Mouse (Mus musculus): ENCODE measurements around the gene Cfap58. TPM values are rescaled to one million over a fixed set of nuclear protein-coding genes. Genes with fewer than 3 reads are reported as not detected.

Cfap58 gene
- polyA plus RNA-seq, 1 experiment, result 0.03 TPM

GRCm38 (mm10) chr19:47978109-47978701, 40.7 kb downstream of the Cfap58 start:
- WGBS, result 82% methylated on average over 15 of the region's 15 CpGs

GRCm38 (mm10) chr19:47979446-47979845, 42.0 kb downstream of the Cfap58 start:
- peaks cover 3% of the 10 kb centered on the region; the same call in 1 of the 2 replicates for H3K4me1 ChIP-seq (replicated peaks; ENCODE audit: control insufficient read depth, insufficient read depth, low read length)
- TF ChIP-seq POLR2A (IDR thresholded peaks at IDR 0.05; ENCODE audit: control insufficient read depth, extremely low read depth, insufficient read depth, low read length, poor library complexity) (no peak), CTCF (IDR thresholded peaks at IDR 0.05; ENCODE audit: borderline replicate concordance, control insufficient read depth, extremely low read depth, insufficient read depth, low read length, poor library complexity) (no peak)
- H3K27me3 ChIP-seq (ENCODE audit: control insufficient read depth, insufficient read depth, low read length), result no peaks in the 10 kb centered on the region
- WGBS, result 47% methylated on average over 6 of the region's 6 CpGs
- H3K27ac ChIP-seq (ENCODE audit: control insufficient read depth, insufficient read depth, low read length), result no peak overlapping the region
- DNase-seq, result no peak
- H3K4me3 ChIP-seq (ENCODE audit: control insufficient read depth, insufficient read depth, low read length), result no peak overlapping the region
- H3K36me3 ChIP-seq (ENCODE audit: control insufficient read depth, insufficient read depth, low read length), result no peaks in the 10 kb centered on the region

More at GRCm38 (mm10) chr19:47978109-47978701, 40.7 kb downstream of the Cfap58 start:
- no peak for TF ChIP-seq POLR2A (IDR thresholded peaks at IDR 0.05; ENCODE audit: control insufficient read depth, extremely low read depth, insufficient read depth, low read length, poor library complexity)
- Histone ChIP-seq H3K4me1 (replicated peaks; ENCODE audit: control insufficient read depth, insufficient read depth, low read length) (peaks cover 3% of the 10 kb centered on the region; the same call in 1 of the 2 replicates), H3K4me3 (ENCODE audit: control insufficient read depth, insufficient read depth, low read length) (no peak overlapping the region), H3K27me3 (ENCODE audit: control insufficient read depth, insufficient read depth, low read length) (no peaks in the 10 kb centered on the region), H3K36me3 (ENCODE audit: control insufficient read depth, insufficient read depth, low read length) (no peaks in the 10 kb centered on the region), H3K27ac (ENCODE audit: control insufficient read depth, insufficient read depth, low read length) (no peak overlapping the region)
- DNase-seq, result no peak

- H3K27ac ChIP-seq (ENCODE audit: control insufficient read depth, insufficient read depth, low read length), result no peak overlapping the region
- H3K27me3 ChIP-seq (ENCODE audit: control insufficient read depth, insufficient read depth, low read length), result no peaks in the 10 kb centered on the region
- peaks cover 3% of the 10 kb centered on the region; the same call in 1 of the 2 replicates for H3K4me1 ChIP-seq (replicated peaks; ENCODE audit: control insufficient read depth, insufficient read depth, low read length)
- H3K36me3 ChIP-seq (ENCODE audit: control insufficient read depth, insufficient read depth, low read length), result no peaks in the 10 kb centered on the region
- no peak overlapping the region for H3K4me3 ChIP-seq (ENCODE audit: control insufficient read depth, insufficient read depth, low read length)
- TF ChIP-seq POLR2A (IDR thresholded peaks at IDR 0.05; ENCODE audit: control insufficient read depth, extremely low read depth, insufficient read depth, low read length, poor library complexity) (no peak), CTCF (IDR thresholded peaks at IDR 0.05; ENCODE audit: borderline replicate concordance, control insufficient read depth, extremely low read depth, insufficient read depth, low read length, poor library complexity) (no peak)
- no peak for DNase-seq
- WGBS, result 88% methylated on average over 10 of the region's 10 CpGs
Measured at GRCm38 (mm10) chr19:47980241-47980640, 42.8 kb downstream of the Cfap58 start.

- no peaks in the 10 kb centered on the region for H3K36me3 ChIP-seq (ENCODE audit: control insufficient read depth, insufficient read depth, low read length)
- TF ChIP-seq CTCF (IDR thresholded peaks at IDR 0.05; ENCODE audit: borderline replicate concordance, control insufficient read depth, extremely low read depth, insufficient read depth, low read length, poor library complexity) (no peak), POLR2A (IDR thresholded peaks at IDR 0.05; ENCODE audit: control insufficient read depth, extremely low read depth, insufficient read depth, low read length, poor library complexity) (no peak)
- 87% methylated on average over 15 of the region's 15 CpGs for WGBS
- no peak overlapping the region for H3K27ac ChIP-seq (ENCODE audit: control insufficient read depth, insufficient read depth, low read length)
- H3K4me3 ChIP-seq (ENCODE audit: control insufficient read depth, insufficient read depth, low read length), result no peak overlapping the region
- no peaks in the 10 kb centered on the region for H3K27me3 ChIP-seq (ENCODE audit: control insufficient read depth, insufficient read depth, low read length)
- H3K4me1 ChIP-seq (replicated peaks; ENCODE audit: control insufficient read depth, insufficient read depth, low read length), result no peaks in the 10 kb centered on the region
- no peak for DNase-seq
Measured at GRCm38 (mm10) chr19:47985606-47986213, 48.2 kb downstream of the Cfap58 start.

GRCm38 (mm10) chr19:47987986-47988385, 50.5 kb downstream of the Cfap58 start:
- Histone ChIP-seq H3K27me3 (ENCODE audit: control insufficient read depth, insufficient read depth, low read length) (no peaks in the 10 kb centered on the region), H3K27ac (ENCODE audit: control insufficient read depth, insufficient read depth, low read length) (no peak overlapping the region), H3K4me3 (ENCODE audit: control insufficient read depth, insufficient read depth, low read length) (no peak overlapping the region), H3K4me1 (replicated peaks; ENCODE audit: control insufficient read depth, insufficient read depth, low read length) (no peaks in the 10 kb centered on the region), H3K36me3 (ENCODE audit: control insufficient read depth, insufficient read depth, low read length) (no peaks in the 10 kb centered on the region)
- DNase-seq, result no peak
- 84% methylated on average over 11 of the region's 11 CpGs for WGBS
- TF ChIP-seq POLR2A (IDR thresholded peaks at IDR 0.05; ENCODE audit: control insufficient read depth, extremely low read depth, insufficient read depth, low read length, poor library complexity), result no peak
- TF ChIP-seq CTCF (IDR thresholded peaks at IDR 0.05; ENCODE audit: borderline replicate concordance, control insufficient read depth, extremely low read depth, insufficient read depth, low read length, poor library complexity), result no peak

- Histone ChIP-seq H3K4me1 (replicated peaks; ENCODE audit: control insufficient read depth, insufficient read depth, low read length) (no peaks in the 10 kb centered on the region), H3K27ac (ENCODE audit: control insufficient read depth, insufficient read depth, low read length) (no peak overlapping the region), H3K36me3 (ENCODE audit: control insufficient read depth, insufficient read depth, low read length) (no peaks in the 10 kb centered on the region), H3K27me3 (ENCODE audit: control insufficient read depth, insufficient read depth, low read length) (no peaks in the 10 kb centered on the region), H3K4me3 (ENCODE audit: control insufficient read depth, insufficient read depth, low read length) (no peak overlapping the region)
- DNase-seq, result no peak
- TF ChIP-seq CTCF (IDR thresholded peaks at IDR 0.05; ENCODE audit: borderline replicate concordance, control insufficient read depth, extremely low read depth, insufficient read depth, low read length, poor library complexity) (no peak), POLR2A (IDR thresholded peaks at IDR 0.05; ENCODE audit: control insufficient read depth, extremely low read depth, insufficient read depth, low read length, poor library complexity) (no peak)
- 36% methylated on average over 16 of the region's 16 CpGs for WGBS
Measured at GRCm38 (mm10) chr19:47988456-47988855, 51.0 kb downstream of the Cfap58 start.

Measured in thymus, adult 2 months (tissue).